Mouse (Mus musculus): ENCODE measurements around the gene Cdh22.

Cdh22 gene

DNA sequence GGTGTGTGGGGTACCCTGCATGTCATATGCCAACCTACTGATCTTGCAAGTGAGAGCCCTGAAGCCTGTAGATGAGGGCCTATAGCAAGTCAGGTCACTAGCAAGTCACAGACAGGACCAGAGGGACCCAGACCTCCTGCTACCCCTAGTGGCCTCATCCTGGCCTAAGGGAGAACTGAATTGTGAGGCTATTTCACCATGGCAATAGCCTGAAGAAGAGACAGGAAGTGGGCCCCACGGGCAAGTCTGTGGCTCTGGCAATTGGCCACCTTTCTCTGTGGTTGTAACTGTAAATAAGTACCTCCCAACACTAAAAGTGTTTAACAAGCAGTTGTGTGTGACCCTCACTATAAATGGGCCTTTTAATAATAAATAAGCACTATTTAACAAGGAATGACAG lies 16.2 kb upstream of the Cdh22 start:
- in situ Hi-C loops (cut with MboI, MseI) = no loop called here

DNA sequence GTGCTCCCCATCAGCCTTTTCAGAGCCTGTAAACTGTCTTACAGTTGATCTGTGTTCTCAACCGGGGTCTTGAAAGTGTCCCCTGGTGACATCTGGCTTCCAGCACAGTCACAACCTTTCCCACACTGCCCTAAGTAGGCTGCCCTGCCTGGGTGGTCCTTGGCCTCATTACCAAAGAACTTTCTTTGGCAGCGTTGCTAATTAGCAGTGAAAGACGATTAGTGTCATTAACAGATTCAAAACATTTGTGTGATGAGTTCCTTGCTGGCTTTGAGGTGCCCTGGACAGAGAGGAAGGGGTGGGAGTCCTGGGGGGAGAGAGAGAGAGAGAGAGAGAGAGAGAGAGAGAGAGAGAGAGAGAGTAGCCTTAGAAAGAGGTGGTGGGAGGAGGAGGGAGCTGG lies 14.3 kb upstream of the Cdh22 start:
- in situ Hi-C loops (cut with MboI, MseI) = no loop called here

DNA sequence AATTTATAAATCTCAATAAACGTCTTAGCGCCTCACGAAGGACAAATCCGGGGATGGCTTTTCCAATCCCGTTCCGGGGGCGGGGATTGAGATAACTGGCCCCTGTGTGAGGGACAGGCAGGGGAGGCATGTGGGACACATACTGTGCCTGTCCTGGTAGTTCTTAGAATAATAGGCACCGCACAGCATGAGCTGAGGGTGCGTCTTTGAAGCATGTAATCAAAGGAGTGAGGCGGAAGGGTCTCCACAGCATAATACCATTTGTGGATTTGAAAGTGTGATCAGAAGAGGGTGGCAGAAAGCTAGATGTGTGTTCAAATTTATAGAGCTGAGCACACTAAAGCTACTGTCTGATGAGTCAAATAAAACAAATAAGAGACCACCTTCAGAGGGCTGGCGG lies 11.7 kb upstream of the Cdh22 start:
- in situ Hi-C loops (cut with MboI, MseI) = no loop called here

DNA sequence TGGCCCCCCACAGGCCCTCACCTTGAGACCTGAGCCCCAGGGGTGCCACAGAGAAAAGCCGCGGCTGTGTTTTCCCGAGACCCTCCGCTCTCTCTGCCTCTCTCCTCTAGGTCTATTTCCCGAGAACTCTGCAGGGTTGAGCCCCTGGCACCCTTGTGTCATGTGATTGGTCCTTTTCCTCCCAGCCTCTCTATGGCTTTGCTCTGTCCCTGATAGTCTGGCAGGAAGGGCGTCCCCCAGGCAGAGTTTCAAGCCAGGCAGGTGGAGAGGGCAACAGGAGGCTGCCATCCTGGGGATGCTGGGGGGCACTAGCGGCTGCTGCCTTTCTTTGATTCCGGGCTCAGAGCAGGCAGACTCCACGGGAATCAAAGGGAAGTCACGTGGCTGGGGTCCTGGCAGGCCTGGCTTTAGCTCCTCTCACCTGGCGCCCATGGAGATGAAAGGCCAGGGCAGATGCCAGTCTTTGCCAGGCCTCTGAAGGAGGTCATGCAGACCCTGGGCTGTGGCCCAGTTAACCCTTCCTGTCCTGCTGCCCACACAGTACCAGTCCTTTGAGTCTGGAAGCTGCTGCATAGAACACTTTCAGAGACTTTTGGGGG lies 8.6 kb upstream of the Cdh22 start:
- in situ Hi-C loops (cut with MboI, MseI) = no loop called here

DNA sequence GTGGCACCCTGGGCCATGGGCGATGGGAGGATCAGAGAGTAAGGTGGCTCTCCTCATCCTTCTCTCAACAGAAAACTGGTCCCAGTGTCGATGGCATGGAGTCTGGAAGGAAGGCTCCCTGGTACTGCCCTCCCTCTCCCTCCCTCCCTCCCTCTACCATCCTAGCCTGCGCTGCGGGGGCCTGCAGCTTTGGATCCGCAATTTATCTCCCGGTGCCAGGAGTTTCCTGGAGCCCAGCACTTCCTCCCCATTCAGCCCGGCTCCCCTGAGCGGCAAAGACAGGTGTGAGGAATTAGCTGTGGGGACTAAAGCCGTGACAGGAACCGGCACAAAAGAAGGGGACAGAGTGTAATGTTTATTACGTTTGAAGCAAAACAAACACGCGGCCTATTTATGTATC lies 7.9 kb upstream of the Cdh22 start:
- in situ Hi-C loops (cut with MboI, MseI) = no loop called here

DNA sequence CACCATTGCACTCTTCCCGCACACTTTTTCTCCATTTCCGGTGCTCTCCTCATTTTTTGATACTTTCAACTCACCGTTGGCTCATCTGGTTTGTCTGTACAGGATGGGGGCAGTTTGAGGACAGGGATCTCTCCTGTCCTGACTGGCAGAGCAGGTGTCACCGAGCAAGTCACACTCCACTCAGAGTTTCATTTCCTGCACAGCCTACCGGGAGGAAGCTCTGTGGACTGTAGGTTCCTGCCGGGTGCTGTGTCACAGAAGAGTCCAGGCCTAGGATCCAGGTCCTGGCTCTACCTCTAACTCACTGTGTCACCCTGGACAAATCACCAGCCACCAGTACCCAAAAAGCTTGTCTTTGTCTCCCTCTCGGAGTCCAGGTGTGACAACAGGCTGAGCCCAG lies 7.1 kb upstream of the Cdh22 start:
- in situ Hi-C loops (cut with MboI, MseI) = no loop called here

DNA sequence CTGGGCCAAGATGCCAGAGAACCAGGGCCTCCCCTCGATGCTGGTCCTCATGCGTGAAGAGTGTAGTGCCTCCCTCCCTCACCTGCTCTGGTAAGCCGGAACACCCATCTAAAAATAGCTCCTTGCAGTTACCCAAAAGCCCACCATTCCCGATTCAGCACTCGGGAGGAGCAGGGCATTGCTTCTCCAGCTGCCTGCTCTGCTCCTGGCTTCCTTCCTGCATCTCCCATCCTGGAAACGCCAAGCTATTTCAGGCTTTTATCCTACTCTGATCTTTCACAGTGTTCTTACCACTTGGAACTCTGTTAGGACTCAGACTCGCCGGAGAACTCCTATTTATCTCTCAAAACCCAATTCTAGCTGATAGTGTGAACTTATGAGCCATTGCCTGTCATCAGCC lies 5.7 kb upstream of the Cdh22 start:
- in situ Hi-C loops (cut with MboI, MseI) = no loop called here

DNA sequence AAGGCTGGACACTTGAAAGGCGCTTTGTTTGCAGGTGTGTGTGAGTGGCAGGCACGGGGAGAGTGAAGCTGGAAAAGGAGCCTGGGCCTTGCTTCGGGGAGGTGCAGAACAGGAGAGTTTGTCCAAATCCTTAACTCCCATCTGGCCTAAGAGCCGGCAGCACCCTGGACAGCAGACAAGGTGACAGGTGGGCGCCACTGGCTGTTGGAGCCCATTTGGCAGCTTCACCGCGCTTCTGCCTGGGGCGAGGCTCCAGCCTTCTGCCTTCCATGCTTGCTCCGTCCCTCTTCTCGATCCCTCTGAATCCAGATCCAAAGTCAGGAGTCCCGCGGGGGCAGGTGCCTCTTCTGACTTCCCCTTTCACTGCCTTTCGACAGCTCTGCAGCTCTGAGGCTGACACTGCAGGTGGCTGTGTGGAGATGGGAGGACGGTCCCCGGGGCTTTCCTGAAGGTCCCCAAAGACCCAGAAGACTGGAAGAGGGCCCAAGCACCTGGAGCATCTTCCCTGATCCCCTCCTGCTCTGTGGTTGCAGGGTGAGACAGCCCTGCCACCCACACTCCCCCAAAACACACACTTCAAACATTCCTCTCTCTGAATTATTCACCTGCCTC lies 5.0 kb upstream of the Cdh22 start:
- in situ Hi-C loops (cut with MboI, MseI) = no loop called here

DNA sequence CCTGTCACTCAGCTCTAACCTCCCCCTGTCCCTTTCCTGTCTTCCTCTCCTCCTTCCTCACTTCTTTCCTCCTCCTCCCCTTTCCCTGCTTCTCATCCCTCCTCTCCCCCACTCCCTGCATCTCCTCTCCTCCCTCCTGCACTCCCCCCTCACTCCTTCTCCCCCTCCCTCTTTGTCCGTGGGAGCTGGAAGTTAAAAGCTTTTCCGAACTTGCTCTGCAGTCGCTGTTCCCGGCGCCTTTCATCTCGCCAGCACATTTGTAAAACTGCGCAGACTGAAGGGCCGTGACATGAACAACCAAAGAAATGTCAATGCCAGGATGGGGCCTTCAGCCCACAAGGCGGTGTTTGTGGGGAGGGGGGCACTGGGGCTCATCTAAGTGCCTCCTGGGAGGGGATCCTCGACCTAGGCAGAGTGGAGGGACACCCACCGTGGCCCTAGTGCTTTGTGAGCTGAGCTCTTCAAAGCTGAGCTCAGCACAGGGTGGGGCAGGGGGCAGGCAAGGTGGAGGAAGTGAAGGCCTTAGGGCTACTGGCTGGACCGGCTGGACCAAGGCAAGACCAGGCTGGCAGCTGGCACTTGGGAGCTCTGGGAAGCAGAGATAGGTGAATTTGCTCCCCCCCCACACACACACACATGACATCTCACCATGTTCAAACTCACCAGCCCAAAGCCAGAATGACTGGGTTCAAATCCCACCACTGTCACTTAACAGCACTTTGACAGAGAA lies 3.9 kb upstream of the Cdh22 start:
- in situ Hi-C loops (cut with MboI, MseI) = no loop called here

DNA sequence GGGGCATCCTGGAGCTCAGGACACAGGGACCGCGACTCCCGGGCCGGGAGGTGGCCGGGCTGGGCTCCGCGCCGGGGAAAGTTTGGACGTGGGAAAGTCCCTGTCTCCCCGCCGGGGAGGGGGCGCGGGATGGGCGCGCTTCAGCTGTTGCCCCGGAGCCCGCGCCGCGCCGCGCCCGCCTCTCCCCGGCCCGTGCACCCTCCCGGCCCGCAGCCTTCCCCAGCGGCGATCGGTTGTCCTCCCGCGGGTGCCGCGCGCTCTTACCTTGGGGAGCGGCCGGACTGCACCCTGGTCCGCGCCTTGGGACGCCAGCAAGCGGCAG lies 401 bp downstream of the Cdh22 start:
- in situ Hi-C loops (cut with MboI, MseI) = no loop called here

DNA sequence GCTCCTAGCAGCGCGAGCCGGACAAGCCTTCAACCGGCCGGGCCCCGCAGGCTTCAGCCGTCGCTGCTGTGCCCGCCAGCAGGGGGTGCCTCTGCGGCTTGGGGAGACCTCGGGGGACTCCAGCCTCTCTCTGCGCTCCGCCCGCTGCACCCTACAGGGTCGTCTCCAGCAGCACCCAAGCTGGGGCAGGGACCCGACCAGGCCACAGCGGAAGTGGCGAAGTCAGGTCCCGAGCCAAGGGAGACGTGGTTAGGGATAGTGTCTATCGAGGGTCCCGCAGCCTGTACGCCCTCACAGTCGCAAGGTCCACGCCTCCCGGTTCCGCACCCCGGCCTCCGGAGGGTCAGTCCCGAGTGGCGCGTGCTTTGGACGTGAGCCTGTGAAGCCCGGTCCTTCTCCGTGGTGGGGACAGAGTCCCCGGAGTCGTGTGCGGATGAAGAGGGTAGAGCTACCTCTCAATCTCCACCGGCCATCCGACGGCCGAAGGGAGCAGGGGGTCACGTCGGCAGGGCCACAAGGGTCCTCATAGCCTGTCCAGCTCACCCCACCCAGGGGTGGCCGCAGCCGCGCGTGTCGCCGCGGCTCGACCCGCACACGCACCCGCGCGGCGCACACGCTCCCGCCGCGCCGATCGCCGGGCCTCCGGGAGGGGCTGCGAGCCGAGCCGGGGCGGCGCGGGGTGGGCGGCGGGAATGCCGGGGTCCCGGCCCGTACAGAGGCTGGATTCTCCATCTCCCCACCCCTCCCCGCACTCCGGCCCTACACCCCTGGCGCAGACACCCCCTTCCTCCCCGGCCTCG lies 962 bp downstream of the Cdh22 start:
- in situ Hi-C loops (cut with MboI, MseI) = no loop called here

DNA sequence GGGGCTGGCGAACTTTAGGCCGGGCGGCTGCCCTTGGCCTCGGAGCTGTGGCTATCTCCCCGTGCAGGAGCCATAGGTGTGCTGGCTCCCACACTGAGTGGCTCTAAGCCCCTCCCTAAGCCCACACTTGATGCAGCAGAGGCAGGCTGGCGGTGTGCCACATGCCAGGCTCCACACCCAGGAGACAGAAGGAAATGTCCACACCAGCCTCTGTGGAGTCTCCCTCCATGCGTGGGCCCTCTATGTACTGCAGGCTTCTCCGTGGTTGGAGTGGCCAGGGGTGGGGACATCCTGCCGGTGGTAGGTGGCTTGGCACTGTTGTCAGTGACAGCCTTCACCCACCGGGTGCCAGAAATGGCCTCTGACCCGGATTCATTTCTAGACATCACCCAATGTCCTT lies 5.6 kb downstream of the Cdh22 start:
- in situ Hi-C loops (cut with MboI, MseI) = no loop called here

DNA sequence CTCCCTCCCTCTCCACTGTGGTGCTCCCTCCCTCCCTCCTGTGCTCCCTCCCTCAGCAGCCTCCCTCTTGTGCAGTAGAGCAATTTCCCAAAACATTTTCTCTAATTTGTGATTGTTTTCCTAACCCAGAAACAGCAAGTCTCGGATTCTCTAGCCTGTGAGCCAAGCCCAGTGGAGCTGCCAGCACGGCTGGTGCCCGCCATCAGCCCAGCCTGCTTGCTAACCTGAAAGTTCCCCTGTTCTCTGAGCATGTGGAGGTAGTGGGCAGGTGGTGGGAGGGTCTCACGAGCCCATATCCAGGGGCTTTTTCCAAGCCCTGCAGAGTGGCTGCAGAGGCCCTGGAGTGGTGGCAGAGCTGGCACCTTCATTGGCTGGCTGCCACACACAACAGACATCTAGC lies 10.8 kb downstream of the Cdh22 start:
- in situ Hi-C loops (cut with MboI, MseI) = no loop called here

DNA sequence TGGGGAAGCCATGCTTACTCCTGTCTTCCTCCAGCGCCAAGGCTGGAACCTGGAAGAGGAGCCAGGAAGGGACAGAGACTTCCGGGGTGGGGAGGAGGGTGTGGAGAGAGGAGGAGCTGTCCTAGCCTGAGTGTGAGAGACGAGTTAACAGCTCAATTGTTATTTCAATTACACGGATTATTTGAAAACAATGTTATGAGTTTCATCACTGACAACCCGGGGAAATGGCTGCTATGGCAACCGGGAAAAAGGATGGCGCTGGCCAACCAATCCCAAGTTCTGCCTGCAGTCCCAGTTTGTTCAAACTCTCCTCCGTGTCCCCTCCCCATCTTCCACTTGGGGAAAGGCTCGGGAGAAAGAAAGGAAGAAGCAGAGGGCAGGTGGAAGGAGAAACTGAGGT lies 12.7 kb downstream of the Cdh22 start:
- in situ Hi-C loops (cut with MboI, MseI) = no loop called here

DNA sequence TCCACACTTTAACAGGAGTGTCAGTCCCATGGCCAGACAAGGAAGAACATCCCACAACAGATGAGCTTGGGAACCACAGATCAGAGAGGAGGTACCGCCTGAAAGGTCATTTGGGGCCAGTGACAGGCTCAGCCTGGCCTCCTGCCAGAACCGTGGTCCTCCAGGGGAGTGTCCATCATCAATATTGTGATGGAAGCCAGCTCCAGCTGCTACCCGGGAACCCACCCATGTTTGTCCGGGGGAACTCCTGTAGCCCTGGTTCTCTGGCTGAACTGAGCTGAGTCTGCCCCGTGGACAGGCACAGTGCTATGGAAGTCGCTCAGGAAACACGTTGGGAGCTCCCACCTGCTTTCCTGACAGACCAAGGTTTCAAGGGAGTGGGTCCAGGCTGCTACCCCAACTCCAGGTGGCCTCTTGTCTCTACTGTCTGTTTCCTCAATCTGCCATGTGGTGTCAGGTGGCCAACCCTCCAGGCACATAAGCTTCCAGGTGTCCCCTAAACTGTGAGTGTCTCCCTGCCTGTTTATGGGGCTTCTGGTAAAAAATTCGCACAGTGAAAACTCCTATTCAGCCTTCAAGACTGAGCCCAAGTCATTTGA lies 14.2 kb downstream of the Cdh22 start:
- in situ Hi-C loops (cut with MboI, MseI) = no loop called here

DNA sequence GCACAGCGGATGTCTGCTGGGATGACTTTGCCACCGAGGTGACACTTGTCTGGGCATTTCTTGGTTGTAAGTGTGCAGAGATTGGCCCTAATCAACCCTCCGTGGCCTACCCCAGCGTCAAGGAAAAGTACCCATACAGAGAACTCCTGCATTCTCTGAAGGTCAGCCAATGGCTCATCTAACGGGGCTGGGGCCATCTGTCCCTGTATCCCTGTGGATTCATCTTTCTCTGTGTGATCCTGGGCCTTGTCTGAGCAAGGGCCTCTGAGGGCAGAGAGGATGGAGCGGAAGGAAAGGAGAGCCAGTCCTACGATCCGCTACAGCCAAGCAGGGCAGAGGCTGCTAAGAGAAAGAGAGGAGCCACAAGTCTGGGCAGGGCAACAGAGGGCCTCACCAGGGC lies 15.7 kb downstream of the Cdh22 start:
- in situ Hi-C loops (cut with MboI, MseI) = loop anchor here (5.0 kb wide), 1 partner anchor 497 kb away; no protein-coding TSS in a partner anchor

DNA sequence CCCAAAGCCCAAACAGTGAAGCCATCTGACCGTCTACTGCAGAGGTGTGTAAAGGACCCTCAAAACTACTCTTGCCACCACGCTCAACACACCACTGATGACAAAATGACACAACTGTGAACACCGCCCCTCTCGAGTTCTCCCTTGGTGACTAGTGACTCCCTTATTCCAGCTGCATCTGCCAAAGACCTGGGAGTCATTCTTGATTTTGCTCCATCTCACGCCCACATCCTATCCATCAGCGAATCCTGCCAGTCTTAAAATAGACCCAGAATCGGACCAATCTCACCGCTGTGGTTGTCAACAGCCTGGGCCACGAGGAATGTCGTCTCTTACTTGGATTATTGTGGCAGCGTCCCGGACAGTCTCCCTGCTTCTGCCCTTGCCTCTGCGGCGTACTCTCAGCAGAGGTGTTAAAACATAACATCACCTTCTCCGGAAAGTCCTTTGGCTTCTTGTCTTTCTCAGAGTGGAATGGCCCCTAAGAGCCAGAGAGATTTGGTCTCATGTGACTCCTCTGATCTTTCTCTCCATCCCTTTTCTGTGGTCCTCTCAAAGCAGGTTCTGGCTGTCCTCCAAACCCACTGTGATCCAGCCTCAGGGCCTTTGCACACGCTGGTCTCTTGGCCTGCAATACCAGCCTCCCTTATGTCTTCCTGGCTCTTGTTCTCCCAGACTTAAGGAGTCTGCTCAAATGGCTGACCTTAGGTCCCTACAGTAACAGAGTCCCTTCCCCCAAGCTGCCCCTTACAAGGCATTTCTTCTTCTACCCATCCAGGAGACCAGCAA lies 17.1 kb downstream of the Cdh22 start:
- in situ Hi-C loops (cut with MboI, MseI) = loop anchor here (5.0 kb wide), 1 partner anchor 495 kb away; no protein-coding TSS in a partner anchor

DNA sequence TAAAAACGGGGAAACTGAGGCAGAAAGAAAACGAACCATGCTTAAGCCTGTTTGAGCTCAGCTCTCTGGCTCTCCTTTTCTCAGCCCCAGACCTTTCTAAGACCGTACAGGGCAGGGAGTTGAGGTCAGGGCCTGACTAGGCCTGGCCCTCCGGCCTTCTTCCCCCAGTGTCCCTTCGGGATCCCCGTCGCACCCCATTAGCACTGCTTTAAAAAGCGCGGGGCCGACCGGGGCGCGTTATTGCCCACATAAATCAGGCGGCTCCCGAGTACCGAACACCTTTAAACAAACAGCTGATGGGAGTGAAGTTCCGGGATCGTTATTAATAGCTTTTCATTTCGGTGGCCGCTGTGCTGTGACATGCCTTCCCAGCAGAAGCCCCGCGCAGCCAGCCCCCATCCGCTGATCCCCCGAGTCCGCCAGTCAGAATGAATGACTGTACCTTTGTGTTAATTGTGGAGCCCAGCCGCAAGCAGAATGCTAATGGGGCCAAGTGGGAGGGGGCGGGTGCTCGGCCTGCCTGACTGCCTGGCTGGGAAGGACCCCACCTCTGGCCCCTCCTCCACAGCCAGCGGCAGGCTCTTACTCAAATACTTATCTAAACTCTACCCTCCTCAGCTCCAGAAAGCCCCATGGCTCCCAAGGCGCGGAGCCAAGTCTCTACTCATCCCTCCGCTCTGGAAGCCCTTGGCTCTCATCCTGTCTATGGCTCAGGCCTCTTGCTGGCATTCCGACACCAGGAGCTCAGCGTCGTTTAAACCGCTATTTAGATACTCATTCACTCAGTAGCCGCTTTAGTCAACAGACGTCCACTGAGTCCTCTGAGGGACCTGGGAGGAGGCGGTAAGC lies 19.3 kb downstream of the Cdh22 start:
- in situ Hi-C loops (cut with MboI, MseI) = loop anchor here (5.0 kb wide), 1 partner anchor 493 kb away; no protein-coding TSS in a partner anchor

DNA sequence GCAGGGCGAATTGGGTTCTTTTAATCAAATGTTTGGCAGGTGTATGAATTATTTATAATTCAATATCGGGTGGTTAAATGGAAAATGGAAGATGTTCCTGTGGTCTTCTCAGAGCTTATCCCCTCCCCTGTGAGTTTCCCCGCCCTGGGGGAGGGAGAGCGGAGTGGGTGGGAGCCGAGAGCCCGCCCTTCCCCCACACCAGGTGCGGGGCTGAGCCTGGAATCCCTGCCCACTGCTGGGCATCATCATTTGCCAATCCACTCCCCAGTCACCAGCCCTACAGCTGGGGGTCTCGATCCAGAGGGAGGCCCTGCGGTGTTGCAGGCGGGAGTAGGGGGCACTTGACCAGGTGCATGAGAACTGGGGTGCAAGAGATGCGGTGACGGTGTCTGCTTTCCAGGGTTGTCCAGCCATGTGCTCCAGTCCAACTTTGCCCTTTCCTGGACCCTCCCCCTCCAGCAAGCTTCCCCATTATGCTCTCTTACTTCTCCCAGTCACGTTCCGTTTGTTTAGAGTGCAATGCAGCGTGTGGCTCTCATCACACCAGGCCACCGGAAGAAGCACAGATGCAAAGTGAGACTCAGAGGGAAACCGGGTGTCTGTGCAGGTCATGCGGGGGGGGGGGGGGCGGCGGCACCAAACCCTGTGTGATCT lies 23.1 kb downstream of the Cdh22 start:
- in situ Hi-C loops (cut with MboI, MseI) = no loop called here

DNA sequence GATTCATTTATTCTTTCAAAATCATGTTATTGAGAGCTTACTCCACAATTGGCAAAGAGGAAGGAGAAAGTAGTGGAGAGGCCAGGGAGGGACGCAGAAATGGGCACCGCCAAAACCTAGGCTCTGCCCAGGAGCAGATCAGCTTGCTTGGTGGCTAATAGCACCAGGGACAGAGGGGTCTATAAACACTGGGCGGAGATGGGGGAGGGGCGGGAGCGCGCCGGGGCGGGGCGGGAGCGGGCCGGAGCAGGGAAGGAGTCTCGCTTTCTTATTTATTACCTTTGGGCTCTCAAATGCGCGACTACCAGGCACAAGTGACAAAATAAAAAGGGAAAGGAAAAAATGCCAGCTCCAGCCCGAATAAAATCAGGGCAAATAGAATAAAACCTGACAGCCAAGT lies 23.7 kb downstream of the Cdh22 start:
- in situ Hi-C loops (cut with MboI, MseI) = no loop called here

All from T-helper 2 cell (primary cell).